Mouse (Mus musculus) large intestine, adult 2 months (tissue): Measurements from ENCODE around the gene Mical2. TPM values are rescaled to one million over a fixed set of nuclear protein-coding genes. Genes with fewer than 3 reads are reported as not detected.

Source experiments
- DNase-seq: peaks from one replicate; pipeline ENCODE4 v3.0.0-alpha.2; 2012; ENCODE audit warnings: low read depth, low spot score
- WGBS: fragments of 180-500 bp; shearing (Covaris S2); methylation state at CpG from one replicate; pipeline ENCODE4 v1.1.7; 2018; 5-methylcytosine and 5-hydroxymethylcytosine counted together
- polyA plus RNA-seq: library from polyadenylated mRNA; depleted of rRNA; stranded (reverse); fragments of >200 nt; gene quantifications from 2 replicates; pipeline ENCODE4 v1.2.3, GENCODE M21; 2012

The Mical2 gene
- polyA plus RNA-seq, 1 experiment = 18.2 TPM

GRCm38 (mm10) chr7:112377314-112377713 is 151.7 kb downstream of the Mical2 start:
- peak; percentile 64 for DNase-seq
- 45% methylated on average over 8 of the region's 8 CpGs for WGBS

GRCm38 (mm10) chr7:112378056-112378455 is 152.4 kb downstream of the Mical2 start:
- DNase-seq = no peak
- WGBS = 87% methylated on average over 5 of the region's 5 CpGs

GRCm38 (mm10) chr7:112378476-112378875 is 152.8 kb downstream of the Mical2 start:
- WGBS = 73% methylated on average over 5 of the region's 5 CpGs
- no peak for DNase-seq

- no peak for DNase-seq
- 46% methylated on average over 5 of the region's 5 CpGs for WGBS
Observed at GRCm38 (mm10) chr7:112386521-112386920, 160.9 kb downstream of the Mical2 start.

GRCm38 (mm10) chr7:112387876-112388275 is 162.2 kb downstream of the Mical2 start:
- 58% methylated on average over 5 of the region's 5 CpGs for WGBS
- DNase-seq = no peak

GRCm38 (mm10) chr7:112388363-112388875 is 162.8 kb downstream of the Mical2 start:
- DNase-seq = no peak
- WGBS = 83% methylated on average over 5 of the region's 5 CpGs

GRCm38 (mm10) chr7:112389611-112390251 is 164.1 kb downstream of the Mical2 start:
- 15% methylated on average over 6 of the region's 6 CpGs for WGBS

GRCm38 (mm10) chr7:112390252-112390936 is 164.7 kb downstream of the Mical2 start:
- 8% methylated on average over 11 of the region's 11 CpGs for WGBS
- no peak for DNase-seq

More at GRCm38 (mm10) chr7:112389611-112390251, 164.1 kb downstream of the Mical2 start:
- no peak for DNase-seq

GRCm38 (mm10) chr7:112390937-112391605 is 165.4 kb downstream of the Mical2 start:
- 31% methylated on average over 6 of the region's 6 CpGs for WGBS
- no peak for DNase-seq

GRCm38 (mm10) chr7:112397786-112398185 is 172.1 kb downstream of the Mical2 start:
- 85% methylated on average over 3 of the region's 3 CpGs for WGBS
- DNase-seq = no peak

GRCm38 (mm10) chr7:112399425-112400170 is 173.9 kb downstream of the Mical2 start:
- DNase-seq = no peak
- 82% methylated on average over 7 of the region's 7 CpGs for WGBS

GRCm38 (mm10) chr7:112400175-112400574 is 174.5 kb downstream of the Mical2 start:
- peak; percentile 70 for DNase-seq
- 36% methylated on average over 6 of the region's 6 CpGs for WGBS

- WGBS = 32% methylated on average over 2 of the region's 2 CpGs
- no peak for DNase-seq
Observed at GRCm38 (mm10) chr7:112405061-112405460, 179.4 kb downstream of the Mical2 start.

- 16% methylated on average over 8 of the region's 8 CpGs for WGBS
Observed at GRCm38 (mm10) chr7:112405578-112405977, 179.9 kb downstream of the Mical2 start.

GRCm38 (mm10) chr7:112407597-112407996 is 181.9 kb downstream of the Mical2 start:
- DNase-seq = no peak
- 54% methylated on average over 7 of the region's 7 CpGs for WGBS

More at GRCm38 (mm10) chr7:112405578-112405977, 179.9 kb downstream of the Mical2 start:
- DNase-seq = no peak

- WGBS = 92% methylated on average over 3 of the region's 3 CpGs
- DNase-seq = no peak
Observed at GRCm38 (mm10) chr7:112409991-112410390, 184.3 kb downstream of the Mical2 start.

- WGBS = 87% methylated on average over 6 of the region's 6 CpGs
- no peak for DNase-seq
Observed at GRCm38 (mm10) chr7:112413286-112413685, 187.6 kb downstream of the Mical2 start.

- DNase-seq = no peak
- 15% methylated on average over 14 of the region's 14 CpGs for WGBS
Observed at GRCm38 (mm10) chr7:112416058-112416526, 190.4 kb downstream of the Mical2 start.

GRCm38 (mm10) chr7:112416730-112417513 is 191.3 kb downstream of the Mical2 start:
- no peak for DNase-seq
- 20% methylated on average over 7 of the region's 7 CpGs for WGBS
